Mouse (Mus musculus): ENCODE data around the gene Mast3. TPM values are rescaled to one million over a fixed set of nuclear protein-coding genes. Genes with fewer than 3 reads are reported as not detected.

Gene Mast3
- polyA plus RNA-seq, 1 experiment from 2014 or later = 9.4 TPM

GRCm38 (mm10) chr8:70791975-70792691 lies 12.7 kb downstream of the Mast3 start:
- Histone ChIP-seq H3K9me3 (ENCODE audit: control insufficient read depth, low read length) (no peaks in the 10 kb centered on the region), H3K4me1 (ENCODE audit: control insufficient read depth in 2 of 2, insufficient read depth in 2 of 2, low read length in 2 of 2) (peaks cover 13 to 29% of the 10 kb centered on the region in 2 experiments; a peak in 3 of 4 replicates), H3K36me3 (ENCODE audit: control insufficient read depth, insufficient read depth, low read length) (peaks cover 9% of the 10 kb centered on the region), H3K4me2 (ENCODE audit: low read length) (peak overlapping the region; percentile 84), H3K4me3 (ENCODE audit: control insufficient read depth in 1 of 2, insufficient read depth in 1 of 2, low read depth in 1 of 2, low read length in 2 of 2) (peak overlapping the region; percentile 69 to 74), H3K9ac (ENCODE audit: low read length) (peak overlapping the region; percentile 85), H3K27me3 (ENCODE audit: control insufficient read depth, insufficient read depth, low read length) (peaks cover 23% of the 10 kb centered on the region), H3K27ac (replicated peaks in 1 of 2; ENCODE audit: control insufficient read depth in 1 of 2, insufficient read depth in 1 of 2, low read depth in 2 of 2, low read length in 2 of 2) (peak overlapping the region in 1 of 2 experiments; percentile 51; a peak in 1 of 4 replicates)
- WGBS = 3% methylated on average over 57 of the region's 58 CpGs
- ATAC-seq (ENCODE audit: insufficient number of reproducible peaks, insufficient read depth, low FRiP score, low read depth) = peak; percentile 80

GRCm38 (mm10) chr8:70791294-70791701 lies 13.6 kb downstream of the Mast3 start:
- WGBS = 72% methylated on average over 7 of the region's 7 CpGs
- Histone ChIP-seq H3K9me3 (ENCODE audit: control insufficient read depth, low read length) (no peaks in the 10 kb centered on the region), H3K27ac (replicated peaks in 1 of 2; ENCODE audit: control insufficient read depth in 1 of 2, insufficient read depth in 1 of 2, low read depth in 2 of 2, low read length in 2 of 2) (no peak overlapping the region), H3K36me3 (ENCODE audit: control insufficient read depth, insufficient read depth, low read length) (peaks cover 17% of the 10 kb centered on the region), H3K27me3 (ENCODE audit: control insufficient read depth, insufficient read depth, low read length) (peaks cover 23% of the 10 kb centered on the region), H3K9ac (ENCODE audit: low read length) (peak overlapping the region; percentile 85), H3K4me2 (ENCODE audit: low read length) (peak overlapping the region; percentile 84), H3K4me1 (ENCODE audit: control insufficient read depth in 2 of 2, insufficient read depth in 2 of 2, low read length in 2 of 2) (peaks cover 13 to 29% of the 10 kb centered on the region in 2 experiments; a peak in 3 of 4 replicates), H3K4me3 (ENCODE audit: control insufficient read depth in 1 of 2, insufficient read depth in 1 of 2, low read depth in 1 of 2, low read length in 2 of 2) (peak overlapping the region in 1 of 2 experiments; percentile 74; a peak in 3 of 4 replicates)
- no peak for ATAC-seq (ENCODE audit: insufficient number of reproducible peaks, insufficient read depth, low FRiP score, low read depth)

- H3K27ac ChIP-seq (replicated peaks in 1 of 2; ENCODE audit: control insufficient read depth in 1 of 2, insufficient read depth in 1 of 2, low read depth in 2 of 2, low read length in 2 of 2) = no peak overlapping the region
- peaks cover 13 to 29% of the 10 kb centered on the region in 2 experiments; a peak in 3 of 4 replicates for H3K4me1 ChIP-seq (ENCODE audit: control insufficient read depth in 2 of 2, insufficient read depth in 2 of 2, low read length in 2 of 2)
- peak overlapping the region; percentile 85 for H3K9ac ChIP-seq (ENCODE audit: low read length)
- WGBS = 58% methylated on average over 8 of the region's 8 CpGs
- H3K4me2 ChIP-seq (ENCODE audit: low read length) = peak overlapping the region; percentile 84; the same call in 1 of the 2 replicates
- no peak overlapping the region for H3K4me3 ChIP-seq (ENCODE audit: control insufficient read depth in 1 of 2, insufficient read depth in 1 of 2, low read depth in 1 of 2, low read length in 2 of 2)
- ATAC-seq (ENCODE audit: insufficient number of reproducible peaks, insufficient read depth, low FRiP score, low read depth) = no peak
- H3K36me3 ChIP-seq (ENCODE audit: control insufficient read depth, insufficient read depth, low read length) = peaks cover 22% of the 10 kb centered on the region
- peaks cover 19% of the 10 kb centered on the region for H3K27me3 ChIP-seq (ENCODE audit: control insufficient read depth, insufficient read depth, low read length)
- no peaks in the 10 kb centered on the region for H3K9me3 ChIP-seq (ENCODE audit: control insufficient read depth, low read length)
These were observed 14.0 kb downstream of the Mast3 start for GRCm38 (mm10) chr8:70790846-70791245.

- H3K9ac ChIP-seq (ENCODE audit: low read length) = no peak overlapping the region
- peaks cover 13 to 29% of the 10 kb centered on the region in 2 experiments; a peak in 3 of 4 replicates for H3K4me1 ChIP-seq (ENCODE audit: control insufficient read depth in 2 of 2, insufficient read depth in 2 of 2, low read length in 2 of 2)
These were observed 15.8 kb downstream of the Mast3 start for GRCm38 (mm10) chr8:70789046-70789445.

GRCm38 (mm10) chr8:70787941-70788667 lies 16.8 kb downstream of the Mast3 start:
- WGBS = 17% methylated on average over 30 of the region's 30 CpGs

More at GRCm38 (mm10) chr8:70789046-70789445, 15.8 kb downstream of the Mast3 start:
- H3K27me3 ChIP-seq (ENCODE audit: control insufficient read depth, insufficient read depth, low read length) = peaks cover 6% of the 10 kb centered on the region
- H3K4me3 ChIP-seq (ENCODE audit: control insufficient read depth in 1 of 2, insufficient read depth in 1 of 2, low read depth in 1 of 2, low read length in 2 of 2) = no peak overlapping the region
- ATAC-seq (ENCODE audit: insufficient number of reproducible peaks, insufficient read depth, low FRiP score, low read depth) = no peak
- H3K9me3 ChIP-seq (ENCODE audit: control insufficient read depth, low read length) = no peaks in the 10 kb centered on the region
- H3K27ac ChIP-seq (replicated peaks in 1 of 2; ENCODE audit: control insufficient read depth in 1 of 2, insufficient read depth in 1 of 2, low read depth in 2 of 2, low read length in 2 of 2) = no peak overlapping the region
- peak overlapping the region; percentile 27; the same call in 1 of the 2 replicates for H3K4me2 ChIP-seq (ENCODE audit: low read length)
- 75% methylated on average over 10 of the region's 10 CpGs for WGBS
- peaks cover 39% of the 10 kb centered on the region for H3K36me3 ChIP-seq (ENCODE audit: control insufficient read depth, insufficient read depth, low read length)

GRCm38 (mm10) chr8:70787051-70787445 lies 17.8 kb downstream of the Mast3 start:
- Histone ChIP-seq H3K4me1 (ENCODE audit: control insufficient read depth in 2 of 2, insufficient read depth in 2 of 2, low read length in 2 of 2) (peaks cover 7 to 23% of the 10 kb centered on the region in 2 experiments; a peak in 3 of 4 replicates), H3K27me3 (ENCODE audit: control insufficient read depth, insufficient read depth, low read length) (no peaks in the 10 kb centered on the region), H3K9me3 (ENCODE audit: control insufficient read depth, low read length) (no peaks in the 10 kb centered on the region), H3K27ac (replicated peaks in 1 of 2; ENCODE audit: control insufficient read depth in 1 of 2, insufficient read depth in 1 of 2, low read depth in 2 of 2, low read length in 2 of 2) (no peak overlapping the region), H3K4me3 (ENCODE audit: control insufficient read depth in 1 of 2, insufficient read depth in 1 of 2, low read depth in 1 of 2, low read length in 2 of 2) (no peak overlapping the region), H3K4me2 (ENCODE audit: low read length) (no peak overlapping the region), H3K9ac (ENCODE audit: low read length) (no peak overlapping the region; the same call in 1 of the 2 replicates), H3K36me3 (ENCODE audit: control insufficient read depth, insufficient read depth, low read length) (peaks cover 53% of the 10 kb centered on the region)
- ATAC-seq (ENCODE audit: insufficient number of reproducible peaks, insufficient read depth, low FRiP score, low read depth) = no peak
- WGBS = 91% methylated on average over 3 of the region's 3 CpGs

More at GRCm38 (mm10) chr8:70787941-70788667, 16.8 kb downstream of the Mast3 start:
- H3K4me1 ChIP-seq (ENCODE audit: control insufficient read depth in 2 of 2, insufficient read depth in 2 of 2, low read length in 2 of 2) = peaks cover 13 to 29% of the 10 kb centered on the region in 2 experiments; a peak in 3 of 4 replicates
- peak overlapping the region in 1 of 2 experiments; percentile 25; a peak in 2 of 4 replicates for H3K4me3 ChIP-seq (ENCODE audit: control insufficient read depth in 1 of 2, insufficient read depth in 1 of 2, low read depth in 1 of 2, low read length in 2 of 2)
- no peaks in the 10 kb centered on the region for H3K9me3 ChIP-seq (ENCODE audit: control insufficient read depth, low read length)
- H3K36me3 ChIP-seq (ENCODE audit: control insufficient read depth, insufficient read depth, low read length) = peaks cover 48% of the 10 kb centered on the region
- peaks cover under 1% of the 10 kb centered on the region for H3K27me3 ChIP-seq (ENCODE audit: control insufficient read depth, insufficient read depth, low read length)
- ATAC-seq (ENCODE audit: insufficient number of reproducible peaks, insufficient read depth, low FRiP score, low read depth) = no peak
- no peak overlapping the region for H3K9ac ChIP-seq (ENCODE audit: low read length)
- no peak overlapping the region for H3K27ac ChIP-seq (replicated peaks in 1 of 2; ENCODE audit: control insufficient read depth in 1 of 2, insufficient read depth in 1 of 2, low read depth in 2 of 2, low read length in 2 of 2)
- H3K4me2 ChIP-seq (ENCODE audit: low read length) = peak overlapping the region; percentile 37

GRCm38 (mm10) chr8:70786291-70787050 lies 18.4 kb downstream of the Mast3 start:
- WGBS = 91% methylated on average over 25 of the region's 25 CpGs
- Histone ChIP-seq H3K4me3 (ENCODE audit: control insufficient read depth in 1 of 2, insufficient read depth in 1 of 2, low read depth in 1 of 2, low read length in 2 of 2) (no peak overlapping the region), H3K27me3 (ENCODE audit: control insufficient read depth, insufficient read depth, low read length) (no peaks in the 10 kb centered on the region), H3K27ac (replicated peaks in 1 of 2; ENCODE audit: control insufficient read depth in 1 of 2, insufficient read depth in 1 of 2, low read depth in 2 of 2, low read length in 2 of 2) (no peak overlapping the region), H3K9ac (ENCODE audit: low read length) (no peak overlapping the region), H3K9me3 (ENCODE audit: control insufficient read depth, low read length) (no peaks in the 10 kb centered on the region), H3K4me2 (ENCODE audit: low read length) (no peak overlapping the region), H3K36me3 (ENCODE audit: control insufficient read depth, insufficient read depth, low read length) (peaks cover 58% of the 10 kb centered on the region), H3K4me1 (ENCODE audit: control insufficient read depth in 2 of 2, insufficient read depth in 2 of 2, low read length in 2 of 2) (peaks cover 7 to 17% of the 10 kb centered on the region in 2 experiments; a peak in 3 of 4 replicates)
- no peak for ATAC-seq (ENCODE audit: insufficient number of reproducible peaks, insufficient read depth, low FRiP score, low read depth)
